Mouse (Mus musculus): Measurements from ENCODE around the gene Slc37a4. TPM values are rescaled to one million over a fixed set of nuclear protein-coding genes. Genes with fewer than 3 reads are reported as not detected.
"Not testable (repeated sequence)": the region's sequence is repeated elsewhere in the genome, so short reads cannot be mapped to it uniquely, and the experiment has no call there.

Gene Slc37a4
- polyA plus RNA-seq, 1 experiment: 54.9 TPM

DNA sequence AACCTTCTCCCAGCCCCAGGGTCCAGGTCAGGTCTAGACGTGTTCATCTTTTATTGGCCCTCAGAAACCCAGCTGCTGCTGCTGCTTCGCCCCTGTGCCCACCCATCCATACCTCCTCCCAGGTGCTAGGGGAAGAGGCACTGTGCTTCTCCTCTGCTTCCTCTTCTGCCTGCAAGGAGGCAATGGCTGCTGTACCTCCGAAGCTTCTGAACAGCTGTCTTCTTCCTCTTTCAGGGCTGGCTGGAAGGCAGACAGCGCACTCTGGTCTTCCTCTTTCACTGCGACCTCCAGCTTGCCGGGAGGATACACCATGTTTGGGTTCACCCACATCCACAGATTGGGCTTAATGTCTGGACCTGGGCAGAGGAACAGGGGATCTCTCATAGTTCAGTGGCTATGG is 39.1 kb downstream of the Slc37a4 start:
- TF ChIP-seq POLR2A (IDR thresholded peaks at IDR 0.05; ENCODE audit: low read depth, low read length): no peak
- Histone ChIP-seq H3K27me3 (ENCODE audit: control insufficient read depth, insufficient read depth, low read length) (no peaks in the 10 kb centered on the region), H3K36me3 (ENCODE audit: control insufficient read depth, insufficient read depth, low read length) (no peaks in the 10 kb centered on the region), H3K27ac (ENCODE audit: insufficient read depth, low read depth, low read length) (no peak overlapping the region), H3K4me3 (ENCODE audit: low read depth, low read length) (no peak overlapping the region), H3K4me1 (ENCODE audit: control insufficient read depth, insufficient read depth, insufficient read length, low read length) (no peaks in the 10 kb centered on the region)
- WGBS: 66% methylated on average over 6 of the region's 6 CpGs

DNA sequence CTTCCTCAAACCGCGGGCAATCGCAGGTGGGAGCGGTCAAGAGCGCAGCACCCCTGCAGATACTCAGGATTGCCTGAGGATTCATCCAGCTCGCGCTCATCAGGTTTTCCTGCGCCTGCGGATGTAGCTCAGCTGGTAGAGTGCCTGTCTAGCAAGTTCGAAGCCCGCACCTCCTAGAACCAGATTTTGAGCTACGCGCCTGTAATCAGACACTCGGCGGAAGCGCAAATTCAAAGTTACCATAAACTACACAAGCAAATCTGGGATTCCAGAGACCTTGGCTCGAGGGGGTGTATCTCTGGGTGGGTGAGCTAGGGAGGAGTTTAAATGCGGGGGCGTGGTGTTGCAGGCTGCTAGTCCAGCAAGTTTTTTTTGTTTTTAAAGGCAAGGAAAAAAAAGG is 44.3 kb downstream of the Slc37a4 start, which contains the start of gene Foxr1:
TSS of gene Foxr1 (minus strand) at position 176 of the 400 bp plus-strand sequence.
- Histone ChIP-seq H3K4me1 (ENCODE audit: control insufficient read depth, insufficient read depth, insufficient read length, low read length) (no peaks in the 10 kb centered on the region), H3K4me3 (ENCODE audit: low read depth, low read length) (no peak within 1 kb of the TSS), H3K27me3 (ENCODE audit: control insufficient read depth, insufficient read depth, low read length) (no peaks in the 10 kb centered on the region), H3K36me3 (ENCODE audit: control insufficient read depth, insufficient read depth, low read length) (no peaks in the 10 kb centered on the region), H3K27ac (ENCODE audit: insufficient read depth, low read depth, low read length) (no peak within 1 kb of the TSS)
- 77% methylated on average over 19 of the region's 19 CpGs for WGBS
- TF ChIP-seq CTCF (IDR thresholded peaks at IDR 0.05; ENCODE audit: extremely low read depth, insufficient read length, insufficient replicate concordance, low read depth, low read length) (no peak), POLR2A (IDR thresholded peaks at IDR 0.05; ENCODE audit: low read depth, low read length) (no peak)

DNA sequence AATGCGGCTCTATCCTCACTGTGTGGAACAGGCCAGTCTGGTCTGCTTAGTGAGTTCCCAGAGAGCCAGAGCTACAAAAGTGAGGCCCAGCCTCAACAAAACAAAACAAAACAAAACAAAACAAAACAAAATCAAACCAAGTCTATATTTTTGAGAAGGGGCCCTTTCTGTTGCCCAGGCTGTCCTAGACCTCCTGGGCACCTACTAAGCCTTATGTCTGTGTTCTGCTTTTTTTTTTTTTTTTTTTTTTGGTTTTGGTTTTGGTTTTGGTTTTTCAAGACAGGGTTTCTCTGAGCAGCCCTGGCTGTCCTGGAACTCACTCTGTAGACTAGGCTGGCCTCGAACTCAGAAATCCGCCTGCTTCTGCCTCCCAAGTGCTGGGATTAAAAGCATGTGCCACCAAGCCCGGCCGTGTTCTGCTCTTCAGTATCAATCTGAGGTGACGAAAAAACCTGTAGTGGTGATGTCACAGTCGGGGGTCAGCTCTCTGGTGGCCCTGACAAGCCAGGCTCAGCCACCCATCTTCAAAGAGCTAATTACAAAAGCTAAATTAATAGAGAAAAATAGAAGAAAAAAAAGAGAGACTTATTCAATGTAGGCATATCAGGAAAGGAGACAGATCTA is 47.9 kb downstream of the Slc37a4 start:
- 86% methylated on average over 7 of the region's 7 CpGs for WGBS
- H3K4me1 ChIP-seq (ENCODE audit: control insufficient read depth, insufficient read depth, insufficient read length, low read length); H3K27ac ChIP-seq (ENCODE audit: insufficient read depth, low read depth, low read length); H3K4me3 ChIP-seq (ENCODE audit: low read depth, low read length); H3K36me3 ChIP-seq (ENCODE audit: control insufficient read depth, insufficient read depth, low read length); H3K27me3 ChIP-seq (ENCODE audit: control insufficient read depth, insufficient read depth, low read length): not testable (repeated sequence)

DNA sequence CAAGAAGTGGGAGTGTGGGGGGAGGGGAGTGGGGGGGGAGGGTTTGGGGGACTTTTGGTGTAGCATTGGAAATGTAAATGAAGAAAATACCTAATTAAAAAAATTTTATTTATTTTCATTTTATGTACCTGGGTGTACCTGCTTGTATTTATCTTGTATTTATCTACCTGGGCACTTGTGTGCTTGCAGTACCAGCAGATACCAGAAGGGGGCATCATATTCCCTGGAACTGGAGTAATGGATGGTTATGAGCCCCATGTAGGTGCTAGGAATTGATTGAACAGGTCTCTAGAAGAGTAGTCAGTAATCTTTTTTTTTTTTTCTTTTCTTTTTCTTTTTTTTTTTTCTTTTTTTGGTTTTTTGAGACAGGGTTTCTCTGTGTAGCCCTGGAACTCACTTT is 53.7 kb downstream of the Slc37a4 start:
- no peak overlapping the region for H3K4me3 ChIP-seq (ENCODE audit: low read depth, low read length)
- no peaks in the 10 kb centered on the region for H3K36me3 ChIP-seq (ENCODE audit: control insufficient read depth, insufficient read depth, low read length)
- no peaks in the 10 kb centered on the region for H3K4me1 ChIP-seq (ENCODE audit: control insufficient read depth, insufficient read depth, insufficient read length, low read length)
- no peak overlapping the region for H3K27ac ChIP-seq (ENCODE audit: insufficient read depth, low read depth, low read length)
- TF ChIP-seq CTCF (IDR thresholded peaks at IDR 0.05; ENCODE audit: extremely low read depth, insufficient read length, insufficient replicate concordance, low read depth, low read length) (no peak), POLR2A (IDR thresholded peaks at IDR 0.05; ENCODE audit: low read depth, low read length) (no peak)
- H3K27me3 ChIP-seq (ENCODE audit: control insufficient read depth, insufficient read depth, low read length): no peaks in the 10 kb centered on the region

Other genes with a start within 250 kb of the Slc37a4 start
- gene Cbl, start 162.8 kb upstream of the Slc37a4 start, polyA plus RNA-seq (2012; rRNA removed): 2.9 and 6.9 TPM in 2 replicates
- not detected in 2 replicates for gene Ccdc153, start 156.2 kb upstream of the Slc37a4 start, polyA plus RNA-seq (2012; rRNA removed)
- gene Pdzd3, start 145.4 kb upstream of the Slc37a4 start, polyA plus RNA-seq (2012; rRNA removed): 9.9 and 23.6 TPM in 2 replicates
- gene Nlrx1, start 128.3 kb upstream of the Slc37a4 start, polyA plus RNA-seq (2012; rRNA removed): 3.1 and 7.5 TPM in 2 replicates
- gene Abcg4, start 108.2 kb upstream of the Slc37a4 start, polyA plus RNA-seq (2012; rRNA removed): 1.3 and 2.0 TPM in 2 replicates
- gene Hinfp, start 91.2 kb upstream of the Slc37a4 start, polyA plus RNA-seq (2012; rRNA removed): 20.6 and 20.8 TPM in 2 replicates
- 113 and 257 TPM in 2 replicates for gene C2cd2l, start 76.6 kb upstream of the Slc37a4 start, polyA plus RNA-seq (2012; rRNA removed)
- gene Dpagt1, start 70.8 kb upstream of the Slc37a4 start, polyA plus RNA-seq (2012; rRNA removed): 27.7 and 47.4 TPM in 2 replicates
- gene H2afx, start 62.2 kb upstream of the Slc37a4 start, polyA plus RNA-seq (2012; rRNA removed): 180 and 255 TPM in 2 replicates
- gene Hmbs, start 52.6 kb upstream of the Slc37a4 start, polyA plus RNA-seq (2012; rRNA removed): 37.0 and 44.0 TPM in 2 replicates
- 12.4 and 22.3 TPM in 2 replicates for gene Vps11, start 35.2 kb upstream of the Slc37a4 start, polyA plus RNA-seq (2012; rRNA removed)
- gene Hyou1, start 17.4 kb upstream of the Slc37a4 start, polyA plus RNA-seq (2012; rRNA removed): 34.3 and 38.3 TPM in 2 replicates
- 40.0 and 48.3 TPM in 2 replicates for gene Rps25, start 10.3 kb downstream of the Slc37a4 start, polyA plus RNA-seq (2012; rRNA removed)
- 20.0 and 36.5 TPM in 2 replicates for gene Trappc4, start 10.7 kb downstream of the Slc37a4 start, polyA plus RNA-seq (2012; rRNA removed)
- 17.8 and 21.3 TPM in 2 replicates for gene Ccdc84, start 21.7 kb downstream of the Slc37a4 start, polyA plus RNA-seq (2012; rRNA removed)
- gene Foxr1, start 44.3 kb downstream of the Slc37a4 start, polyA plus RNA-seq (2012; rRNA removed): not detected in 2 replicates
- 1.4 TPM in 2 replicates for gene Upk2, start 58.1 kb downstream of the Slc37a4 start, polyA plus RNA-seq (2012; rRNA removed)
- 21.8 and 28.1 TPM in 2 replicates for gene Bcl9l, start 86.0 kb downstream of the Slc37a4 start, polyA plus RNA-seq (2012; rRNA removed)
- gene Cxcr5, start 165.0 kb downstream of the Slc37a4 start, polyA plus RNA-seq (2012; rRNA removed): 2.0 and 5.7 TPM in 2 replicates
- 5.1 and 9.6 TPM in 2 replicates for gene Ddx6, start 208.0 kb downstream of the Slc37a4 start, polyA plus RNA-seq (2012; rRNA removed)